14 mouse cellular contexts compared by ENCODE assay signal in the genomic region with DNA sequence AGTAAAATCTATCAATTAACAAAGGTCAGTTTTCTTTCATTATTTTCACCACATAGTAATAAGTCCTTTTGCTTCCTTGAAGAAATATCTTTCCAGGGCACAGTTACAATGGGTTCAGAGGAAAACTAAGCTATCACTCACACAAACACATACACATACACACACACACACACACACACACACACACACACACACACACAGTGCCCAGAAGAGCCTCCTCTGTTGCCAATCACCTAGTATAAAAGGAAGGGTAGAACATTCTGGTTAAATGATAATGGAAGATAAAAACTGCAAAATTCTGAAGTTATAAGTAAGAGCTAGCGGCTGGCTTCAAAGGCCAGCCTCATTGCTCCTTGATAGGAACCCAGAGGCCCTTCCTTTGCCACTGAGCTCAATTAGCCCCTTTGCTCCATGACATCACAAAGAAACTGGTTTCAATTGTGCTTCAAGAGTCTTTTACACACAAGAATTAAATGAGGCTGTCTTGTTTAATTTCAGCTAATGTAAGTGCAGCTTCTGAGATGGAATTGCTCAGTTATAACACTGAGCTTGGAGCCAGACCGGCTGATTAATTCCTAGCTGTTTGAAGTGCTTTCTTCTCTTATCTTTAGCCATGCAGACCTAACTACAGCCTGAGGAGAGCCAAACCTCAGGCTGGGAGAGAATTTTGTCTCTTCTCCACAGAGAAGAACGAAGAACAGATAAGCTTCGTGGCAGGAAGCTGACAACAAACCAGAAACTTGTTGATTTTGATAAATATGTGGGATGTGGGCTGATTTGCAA.
DNase-seq lines count a peak whose midpoint lies in the region; ATAC-seq and TF ChIP-seq lines count a peak whose summit lies in the region.
"Had no signal": no experiment of that assay in that cellular context is flagged by ENCODE, and none has a peak within 500 bp of the region (broad histone marks: within the 10 kb centered on the region; RNA-seq: fewer than 3 reads in every experiment).

No protein-coding gene starts in this region.

- H3K9ac ChIP-seq in hindbrain, embryonic 16.5 days (ENCODE audit: low read depth, low read length), result no peak overlapping the region
- H3K9ac ChIP-seq in hindbrain, postnatal 0 days (replicated peaks; ENCODE audit: low read length), result no peak overlapping the region
- no peak overlapping the region for H3K9ac ChIP-seq in midbrain, embryonic 15.5 days
- H3K9ac ChIP-seq in kidney, embryonic 14.5 days (ENCODE audit: low read depth, low read length), result no peak overlapping the region
- no peak overlapping the region for H3K9ac ChIP-seq in kidney, embryonic 15.5 days
- H3K9ac ChIP-seq: hindbrain, embryonic 12.5 days had no signal

- no peak for TF ChIP-seq CTCF in hindbrain, postnatal 0 days (IDR thresholded peaks at IDR 0.05; ENCODE audit: low read depth)
- TF ChIP-seq CTCF in brain, embryonic 14.5 days (IDR thresholded peaks at IDR 0.05; ENCODE audit: borderline replicate concordance, extremely low read depth, insufficient read depth, insufficient read length), result no peak

- no peak for DNase-seq in hindbrain, postnatal 0 days (ENCODE audit: low spot score)
- peak; percentile 81 for DNase-seq in brain, embryonic 14.5 days (ENCODE audit: low read depth)
- no peak for DNase-seq in adrenal gland, postnatal 36 days
- DNase-seq: cerebellum, adult 18-20 months; heart, adult 11 months; kidney, postnatal 36 days; lung, postnatal 10 days had no signal

- no peaks in the 10 kb centered on the region for H3K4me1 ChIP-seq in hindbrain, embryonic 16.5 days (ENCODE audit: control insufficient read depth, insufficient read depth, low read depth, low read length)
- no peaks in the 10 kb centered on the region for H3K4me1 ChIP-seq in hindbrain, postnatal 0 days (ENCODE audit: insufficient read depth, low read length)
- peaks cover 6% of the 10 kb centered on the region; the same call in 1 of the 2 replicates for H3K4me1 ChIP-seq in midbrain, embryonic 15.5 days
- no peaks in the 10 kb centered on the region for H3K4me1 ChIP-seq in kidney, embryonic 14.5 days (ENCODE audit: control insufficient read depth, insufficient read depth, low read length)
- H3K4me1 ChIP-seq in kidney, embryonic 15.5 days, result no peaks in the 10 kb centered on the region
- H3K4me1 ChIP-seq: hindbrain, embryonic 12.5 days had no signal

- H3K27ac ChIP-seq in hindbrain, embryonic 16.5 days (ENCODE audit: low read depth, low read length), result no peak overlapping the region
- H3K27ac ChIP-seq in hindbrain, postnatal 0 days, result no peak overlapping the region
- H3K27ac ChIP-seq in midbrain, embryonic 15.5 days, result peak overlapping the region; percentile 7; the same call in 1 of the 2 replicates
- H3K27ac ChIP-seq in kidney, embryonic 14.5 days (ENCODE audit: low read depth, low read length), result no peak overlapping the region
- H3K27ac ChIP-seq in kidney, embryonic 15.5 days, result no peak overlapping the region
- H3K27ac ChIP-seq: hindbrain, embryonic 12.5 days had no signal

- 61% methylated on average over 4 of the region's 4 CpGs for WGBS in hindbrain, embryonic 16.5 days
- WGBS in hindbrain, postnatal 0 days, result 68% methylated on average over 4 of the region's 4 CpGs
- 46% methylated on average over 4 of the region's 4 CpGs for WGBS in midbrain, embryonic 15.5 days
- WGBS in kidney, embryonic 14.5 days, result 67% methylated on average over 4 of the region's 4 CpGs
- WGBS in kidney, embryonic 15.5 days, result 53% methylated on average over 4 of the region's 4 CpGs

- H3K4me2 ChIP-seq in hindbrain, embryonic 16.5 days (ENCODE audit: low read length), result no peak overlapping the region
- H3K4me2 ChIP-seq in hindbrain, postnatal 0 days (ENCODE audit: low read depth, low read length), result no peak overlapping the region
- no peak overlapping the region for H3K4me2 ChIP-seq in midbrain, embryonic 15.5 days
- H3K4me2 ChIP-seq in kidney, embryonic 14.5 days (replicated peaks; ENCODE audit: low read depth, low read length), result no peak overlapping the region
- no peak overlapping the region for H3K4me2 ChIP-seq in kidney, embryonic 15.5 days
- H3K4me2 ChIP-seq: hindbrain, embryonic 12.5 days had no signal

- no peak overlapping the region for H3K4me3 ChIP-seq in hindbrain, embryonic 16.5 days (ENCODE audit: low read length)
- H3K4me3 ChIP-seq in hindbrain, postnatal 0 days (ENCODE audit: low read length), result no peak overlapping the region
- H3K4me3 ChIP-seq in midbrain, embryonic 15.5 days, result no peak overlapping the region
- H3K4me3 ChIP-seq in kidney, embryonic 14.5 days (ENCODE audit: low read length), result no peak overlapping the region
- H3K4me3 ChIP-seq in kidney, embryonic 15.5 days (replicated peaks), result no peak overlapping the region
- H3K4me3 ChIP-seq: erythroblast, embryonic 14.5 days; hindbrain, embryonic 12.5 days had no signal

- no peaks in the 10 kb centered on the region for H3K27me3 ChIP-seq in hindbrain, embryonic 16.5 days (replicated peaks; ENCODE audit: control insufficient read depth, insufficient read depth, low read length)
- no peaks in the 10 kb centered on the region for H3K27me3 ChIP-seq in hindbrain, postnatal 0 days (ENCODE audit: insufficient read depth, low read length)
- H3K27me3 ChIP-seq in midbrain, embryonic 15.5 days (replicated peaks), result no peaks in the 10 kb centered on the region
- H3K27me3 ChIP-seq in kidney, embryonic 14.5 days (ENCODE audit: control insufficient read depth, insufficient read depth, low read length), result no peaks in the 10 kb centered on the region
- no peaks in the 10 kb centered on the region for H3K27me3 ChIP-seq in kidney, embryonic 15.5 days
- H3K27me3 ChIP-seq: hindbrain, embryonic 12.5 days had no signal

- no peaks in the 10 kb centered on the region for H3K36me3 ChIP-seq in hindbrain, embryonic 16.5 days (ENCODE audit: control insufficient read depth, insufficient read depth, low read length)
- no peaks in the 10 kb centered on the region for H3K36me3 ChIP-seq in hindbrain, postnatal 0 days (ENCODE audit: insufficient read depth, low read length)
- H3K36me3 ChIP-seq in midbrain, embryonic 15.5 days (replicated peaks), result no peaks in the 10 kb centered on the region
- no peaks in the 10 kb centered on the region for H3K36me3 ChIP-seq in kidney, embryonic 14.5 days (ENCODE audit: control insufficient read depth, insufficient read depth, low read length)
- H3K36me3 ChIP-seq in kidney, embryonic 15.5 days, result no peaks in the 10 kb centered on the region
- H3K36me3 ChIP-seq: hindbrain, embryonic 12.5 days had no signal

- peak; percentile 45; the same call in 1 of the 2 replicates for ATAC-seq in hindbrain, embryonic 16.5 days
- ATAC-seq in hindbrain, postnatal 0 days, result no peak
- ATAC-seq in hematopoietic stem cell, adult 5-6 weeks (replicated peaks in 1 of 2; ENCODE audit: insufficient read depth in 1 of 2, low FRiP score in 2 of 2, low TSS enrichment in 1 of 2, low read depth in 1 of 2, poor library complexity in 2 of 2, severe bottlenecking in 2 of 2), result peak; percentile 80 to 85
- peak; percentile 89 for ATAC-seq in midbrain, embryonic 15.5 days (replicated peaks)
- no peak for ATAC-seq in kidney, embryonic 14.5 days (ENCODE audit: low FRiP score, low TSS enrichment)
- ATAC-seq in kidney, embryonic 15.5 days (replicated peaks; ENCODE audit: low FRiP score), result no peak

- H3K9me3 ChIP-seq in hindbrain, embryonic 16.5 days (ENCODE audit: control insufficient read depth, low read length), result no peaks in the 10 kb centered on the region
- H3K9me3 ChIP-seq in hindbrain, postnatal 0 days (ENCODE audit: low read length), result no peaks in the 10 kb centered on the region
- H3K9me3 ChIP-seq in midbrain, embryonic 15.5 days, result no peaks in the 10 kb centered on the region
- H3K9me3 ChIP-seq in kidney, embryonic 14.5 days (ENCODE audit: control insufficient read depth, low read length), result no peaks in the 10 kb centered on the region
- no peaks in the 10 kb centered on the region for H3K9me3 ChIP-seq in kidney, embryonic 15.5 days (replicated peaks)
- H3K9me3 ChIP-seq: hindbrain, embryonic 12.5 days had no signal

- no peak for TF ChIP-seq POLR2A in brain, embryonic 14.5 days (IDR thresholded peaks at IDR 0.05; ENCODE audit: borderline replicate concordance, extremely low read depth, insufficient read depth, insufficient read length, poor library complexity, severe bottlenecking)

Comparison
In these comparisons a context has a peak if more than half of its experiments do, and no peak if none do; other contexts are left out.
1. ATAC-seq: peak in hindbrain, embryonic 16.5 days (single experiment), hematopoietic stem cell, adult 5-6 weeks (2 of 2) and midbrain, embryonic 15.5 days (single experiment); none in hindbrain, postnatal 0 days (single experiment), kidney, embryonic 14.5 days (single experiment) and kidney, embryonic 15.5 days (single experiment).